Mouse (Mus musculus) heart, postnatal 0 days (tissue): ENCODE results near the gene Galnt17.

Experiments used
- CTCF ChIP-seq: IDR thresholded peaks from 2 replicates; pipeline ENCODE4 v1.5.1; 2016; ENCODE audit warnings: antibody characterized with exemption, control low read depth, low read depth
- EP300 ChIP-seq: IDR thresholded peaks from 2 replicates; pipeline ENCODE4 v1.6.1; 2016; ENCODE audit warnings: antibody characterized with exemption, low read depth

GRCm38 (mm10) chr5:131117391-131118040, 190.8 kb downstream of the Galnt17 start:
- no peak for TF ChIP-seq CTCF
- no peak for TF ChIP-seq EP300
